Mouse (Mus musculus): ENCODE measurements around the gene Rora.

Gene Rora

DNA sequence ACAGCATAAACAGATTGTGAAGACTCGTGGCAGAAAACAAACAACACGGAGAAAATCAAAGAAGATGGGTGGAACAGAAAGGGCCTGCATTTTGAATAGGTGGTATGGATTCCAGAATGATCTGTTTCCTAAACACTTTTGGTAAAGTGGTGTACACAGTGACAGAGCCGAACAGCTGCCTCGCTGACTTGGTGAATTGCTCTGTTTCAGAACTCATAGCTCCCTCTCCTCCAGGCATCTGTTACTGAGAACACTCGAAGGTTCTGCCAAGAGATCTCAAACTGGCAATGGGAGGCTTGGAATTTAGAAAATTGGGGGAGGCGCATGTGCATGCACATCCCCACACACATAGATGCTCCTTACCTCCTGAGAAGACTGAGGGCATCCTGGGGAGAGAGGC lies 145.5 kb downstream of the Rora start:
- Histone ChIP-seq H3K9me3 (ENCODE audit: low read length) (peaks cover 35% of the 10 kb centered on the region), H3K4me1 (replicated peaks; ENCODE audit: low read depth, low read length) (peaks cover 29% of the 10 kb centered on the region), H3K4me3 (replicated peaks; ENCODE audit: low read length) (no peak overlapping the region), H3K36me3 (ENCODE audit: insufficient read depth, low read length) (peaks cover 5% of the 10 kb centered on the region; the same call in 1 of the 2 replicates), H3K27me3 (ENCODE audit: insufficient read depth, low read length) (no peaks in the 10 kb centered on the region; the same call in 1 of the 2 replicates)
- TF ChIP-seq NANOG (IDR thresholded peaks at IDR 0.05; ENCODE audit: borderline replicate concordance, low read length) = no peak

DNA sequence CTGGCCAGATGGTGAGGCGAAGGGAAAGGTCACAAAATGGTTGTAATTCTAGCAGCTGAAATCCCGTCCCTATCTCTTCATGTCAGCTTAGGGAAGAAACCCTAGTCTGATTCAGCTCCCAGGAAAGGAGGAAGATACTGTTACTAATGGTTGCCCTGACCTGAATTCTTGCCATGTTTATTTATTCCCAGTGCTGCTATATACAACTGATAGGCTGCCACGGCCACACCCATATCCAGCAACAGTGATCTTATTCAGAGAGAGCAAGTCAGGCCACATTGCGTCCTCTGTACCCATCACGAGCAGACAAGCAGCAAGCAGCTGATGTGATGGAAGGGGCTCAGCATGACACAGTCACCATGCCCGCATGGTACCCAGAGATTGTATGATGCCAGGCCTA lies 150.6 kb downstream of the Rora start:
- Histone ChIP-seq H3K9me3 (ENCODE audit: low read length) (peaks cover 26% of the 10 kb centered on the region), H3K4me1 (replicated peaks; ENCODE audit: low read depth, low read length) (peaks cover 8% of the 10 kb centered on the region), H3K27me3 (ENCODE audit: insufficient read depth, low read length) (no peaks in the 10 kb centered on the region), H3K36me3 (ENCODE audit: insufficient read depth, low read length) (peaks cover 5% of the 10 kb centered on the region; the same call in 1 of the 2 replicates), H3K4me3 (replicated peaks; ENCODE audit: low read length) (no peak overlapping the region)
- TF ChIP-seq CTCF (conservative IDR thresholded peaks at IDR 0.05; ENCODE audit: low read length) = no peak
- no peak for TF ChIP-seq POU5F1 (IDR thresholded peaks at IDR 0.05; ENCODE audit: borderline replicate concordance, low read length)
- no peak for TF ChIP-seq NANOG (IDR thresholded peaks at IDR 0.05; ENCODE audit: borderline replicate concordance, low read length)

DNA sequence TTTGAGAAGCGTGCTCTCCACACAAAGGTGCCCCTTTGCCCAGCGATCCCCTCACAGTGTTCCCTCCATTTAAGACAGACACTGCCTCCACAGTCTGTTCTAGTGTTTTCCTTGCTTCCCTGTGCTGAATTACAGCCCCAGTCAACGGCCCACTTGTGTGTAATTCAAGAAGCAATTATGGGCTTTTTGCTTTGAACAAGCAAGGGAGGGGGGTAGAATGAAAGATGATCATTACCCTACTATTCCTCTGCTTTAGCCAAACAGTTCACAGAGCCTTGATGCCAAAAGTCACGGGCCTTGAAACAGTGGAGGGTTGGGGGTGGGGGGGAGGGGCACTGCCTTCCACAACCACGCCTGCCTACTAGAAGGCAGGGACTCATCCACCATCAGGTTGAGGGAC lies 152.2 kb downstream of the Rora start:
- no peaks in the 10 kb centered on the region for H3K27me3 ChIP-seq (ENCODE audit: insufficient read depth, low read length)
- H3K4me1 ChIP-seq (replicated peaks; ENCODE audit: low read depth, low read length) = 0 out of 2 replicates have a peak, but pooled peaks cover 8% of the 10 kb centered on the region
- no peaks in the 10 kb centered on the region for H3K36me3 ChIP-seq (ENCODE audit: insufficient read depth, low read length)
- TF ChIP-seq NANOG (IDR thresholded peaks at IDR 0.05; ENCODE audit: borderline replicate concordance, low read length) (no peak), CTCF (conservative IDR thresholded peaks at IDR 0.05; ENCODE audit: low read length) (no peak), POU5F1 (IDR thresholded peaks at IDR 0.05; ENCODE audit: borderline replicate concordance, low read length) (no peak)
- H3K9me3 ChIP-seq (ENCODE audit: low read length) = peaks cover 12% of the 10 kb centered on the region
- no peak overlapping the region for H3K4me3 ChIP-seq (replicated peaks; ENCODE audit: low read length)

DNA sequence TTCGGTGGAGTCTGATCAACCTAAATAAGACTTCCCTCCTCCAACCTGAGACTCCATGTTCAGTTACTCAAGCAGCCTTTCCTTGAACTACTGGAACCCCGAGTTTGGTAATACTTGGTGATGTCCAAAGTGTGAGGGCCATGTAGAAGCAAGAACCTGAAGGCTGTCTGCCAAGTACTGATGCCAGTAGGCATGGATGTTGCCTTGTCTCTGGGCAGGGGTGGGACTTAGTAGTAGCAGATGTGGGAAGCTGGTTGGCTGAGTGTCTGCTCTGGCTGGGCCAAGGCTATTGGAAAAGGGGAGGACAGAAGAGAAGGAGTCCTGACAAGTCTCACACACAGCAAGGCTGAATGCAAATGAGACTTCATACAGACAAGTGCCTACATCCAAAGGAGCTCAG lies 154.1 kb downstream of the Rora start:
- 0 out of 2 replicates have a peak, but pooled peaks cover 4% of the 10 kb centered on the region for H3K4me1 ChIP-seq (replicated peaks; ENCODE audit: low read depth, low read length)
- H3K4me3 ChIP-seq (replicated peaks; ENCODE audit: low read length) = no peak overlapping the region
- TF ChIP-seq NANOG (IDR thresholded peaks at IDR 0.05; ENCODE audit: borderline replicate concordance, low read length) = no peak
- TF ChIP-seq CTCF (conservative IDR thresholded peaks at IDR 0.05; ENCODE audit: low read length) = no peak
- no peak for TF ChIP-seq POU5F1 (IDR thresholded peaks at IDR 0.05; ENCODE audit: borderline replicate concordance, low read length)
- no peaks in the 10 kb centered on the region for H3K36me3 ChIP-seq (ENCODE audit: insufficient read depth, low read length)
- H3K27me3 ChIP-seq (ENCODE audit: insufficient read depth, low read length) = no peaks in the 10 kb centered on the region
- no peaks in the 10 kb centered on the region for H3K9me3 ChIP-seq (ENCODE audit: low read length)

DNA sequence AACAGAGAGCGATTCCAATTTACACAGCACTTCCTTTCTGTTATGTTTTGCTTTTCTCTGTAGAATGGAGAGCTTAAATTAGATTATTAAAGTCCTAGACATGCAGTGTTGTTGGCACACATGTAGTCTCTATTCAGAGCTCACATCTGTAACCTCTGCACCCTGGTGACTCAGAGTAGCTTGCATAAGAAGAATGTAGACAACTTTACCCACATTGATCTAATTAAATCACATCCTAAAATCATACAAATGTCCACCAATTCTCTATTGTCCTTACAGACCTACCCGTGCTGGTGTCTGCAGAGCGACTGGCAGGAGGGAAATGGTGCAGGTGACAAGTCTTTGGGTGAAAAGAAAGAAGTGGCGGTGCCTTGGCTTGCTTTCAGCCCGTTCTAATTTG lies 155.9 kb downstream of the Rora start:
- Histone ChIP-seq H3K4me1 (replicated peaks; ENCODE audit: low read depth, low read length) (no peaks in the 10 kb centered on the region), H3K4me3 (replicated peaks; ENCODE audit: low read length) (no peak overlapping the region), H3K9me3 (ENCODE audit: low read length) (no peaks in the 10 kb centered on the region), H3K27me3 (ENCODE audit: insufficient read depth, low read length) (no peaks in the 10 kb centered on the region), H3K36me3 (ENCODE audit: insufficient read depth, low read length) (no peaks in the 10 kb centered on the region)
- no peak for TF ChIP-seq CTCF (conservative IDR thresholded peaks at IDR 0.05; ENCODE audit: low read length)
- TF ChIP-seq NANOG (IDR thresholded peaks at IDR 0.05; ENCODE audit: borderline replicate concordance, low read length) = no peak
- TF ChIP-seq POU5F1 (IDR thresholded peaks at IDR 0.05; ENCODE audit: borderline replicate concordance, low read length) = no peak

DNA sequence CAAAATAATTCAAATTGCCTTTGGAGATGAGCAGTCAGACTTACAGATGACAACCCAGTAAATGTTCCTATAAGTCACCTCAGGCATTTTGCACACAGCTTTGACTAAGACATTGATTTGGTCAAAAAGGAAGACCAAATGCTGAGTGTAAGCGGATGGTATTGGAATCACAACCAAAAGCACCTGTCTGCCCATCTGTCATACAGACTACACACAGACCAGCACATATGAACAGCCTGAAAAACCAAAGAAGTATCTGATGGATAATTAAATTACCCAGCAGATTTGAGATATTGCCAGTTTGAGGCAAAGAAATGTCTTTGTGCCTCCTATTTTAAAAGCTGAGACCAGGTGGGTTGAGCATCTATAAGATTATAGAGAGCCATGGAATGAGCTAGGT lies 161.1 kb downstream of the Rora start:
- Histone ChIP-seq H3K27me3 (ENCODE audit: insufficient read depth, low read length) (no peaks in the 10 kb centered on the region; the same call in 1 of the 2 replicates), H3K4me3 (replicated peaks; ENCODE audit: low read length) (no peak overlapping the region), H3K9me3 (ENCODE audit: low read length) (no peaks in the 10 kb centered on the region), H3K36me3 (ENCODE audit: insufficient read depth, low read length) (no peaks in the 10 kb centered on the region), H3K4me1 (replicated peaks; ENCODE audit: low read depth, low read length) (no peaks in the 10 kb centered on the region)
- TF ChIP-seq CTCF (conservative IDR thresholded peaks at IDR 0.05; ENCODE audit: low read length) (no peak), NANOG (IDR thresholded peaks at IDR 0.05; ENCODE audit: borderline replicate concordance, low read length) (no peak), POU5F1 (IDR thresholded peaks at IDR 0.05; ENCODE audit: borderline replicate concordance, low read length) (no peak)

DNA sequence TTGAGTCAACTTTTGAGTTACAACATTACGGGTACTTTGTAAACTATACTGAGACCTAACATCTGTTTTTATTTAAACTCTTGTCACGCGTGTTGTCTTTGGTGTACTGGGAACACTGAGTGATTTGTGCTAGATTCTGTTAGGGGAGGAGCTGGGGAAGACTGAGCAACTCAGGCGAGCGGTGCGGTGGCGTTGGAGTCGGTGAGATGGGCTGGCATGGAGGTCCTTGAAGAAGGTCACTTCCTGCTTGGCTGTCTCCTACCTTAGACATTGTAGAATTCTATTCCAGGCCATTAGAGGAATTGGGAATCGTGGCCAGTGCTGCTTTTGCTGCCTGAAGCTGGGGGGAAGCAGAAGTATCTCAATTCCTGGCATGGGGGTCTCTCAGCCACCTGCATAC lies 162.3 kb downstream of the Rora start:
- Histone ChIP-seq H3K27me3 (ENCODE audit: insufficient read depth, low read length) (no peaks in the 10 kb centered on the region; the same call in 1 of the 2 replicates), H3K36me3 (ENCODE audit: insufficient read depth, low read length) (no peaks in the 10 kb centered on the region), H3K9me3 (ENCODE audit: low read length) (no peaks in the 10 kb centered on the region), H3K4me3 (replicated peaks; ENCODE audit: low read length) (no peak overlapping the region), H3K4me1 (replicated peaks; ENCODE audit: low read depth, low read length) (no peaks in the 10 kb centered on the region)
- TF ChIP-seq POU5F1 (IDR thresholded peaks at IDR 0.05; ENCODE audit: borderline replicate concordance, low read length) (no peak), NANOG (IDR thresholded peaks at IDR 0.05; ENCODE audit: borderline replicate concordance, low read length) (no peak), CTCF (conservative IDR thresholded peaks at IDR 0.05; ENCODE audit: low read length) (no peak)

DNA sequence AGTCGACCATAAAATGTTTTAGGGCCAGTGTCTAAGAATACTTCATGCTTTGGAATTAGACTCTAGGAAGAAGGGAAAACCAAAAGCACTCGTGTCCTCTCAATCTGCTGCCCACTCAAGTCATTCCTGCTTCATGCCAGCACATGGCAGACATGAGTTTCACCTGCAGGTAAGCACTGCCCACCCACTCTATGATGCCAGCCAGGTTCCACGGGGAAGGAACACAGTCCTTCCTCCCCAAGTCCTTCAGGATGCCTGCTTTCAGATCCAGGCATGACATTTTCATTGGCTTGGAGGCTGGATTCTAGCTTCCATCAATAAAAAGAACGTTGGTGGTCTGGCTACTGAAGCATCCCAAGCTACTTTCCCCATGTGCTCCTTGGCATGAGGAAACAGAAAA lies 166.4 kb downstream of the Rora start:
- Histone ChIP-seq H3K27me3 (ENCODE audit: insufficient read depth, low read length) (no peaks in the 10 kb centered on the region; the same call in 1 of the 2 replicates), H3K9me3 (ENCODE audit: low read length) (no peaks in the 10 kb centered on the region), H3K4me3 (replicated peaks; ENCODE audit: low read length) (no peak overlapping the region), H3K36me3 (ENCODE audit: insufficient read depth, low read length) (no peaks in the 10 kb centered on the region), H3K4me1 (replicated peaks; ENCODE audit: low read depth, low read length) (no peaks in the 10 kb centered on the region)
- no peak for TF ChIP-seq NANOG (IDR thresholded peaks at IDR 0.05; ENCODE audit: borderline replicate concordance, low read length)
- no peak for TF ChIP-seq POU5F1 (IDR thresholded peaks at IDR 0.05; ENCODE audit: borderline replicate concordance, low read length)

DNA sequence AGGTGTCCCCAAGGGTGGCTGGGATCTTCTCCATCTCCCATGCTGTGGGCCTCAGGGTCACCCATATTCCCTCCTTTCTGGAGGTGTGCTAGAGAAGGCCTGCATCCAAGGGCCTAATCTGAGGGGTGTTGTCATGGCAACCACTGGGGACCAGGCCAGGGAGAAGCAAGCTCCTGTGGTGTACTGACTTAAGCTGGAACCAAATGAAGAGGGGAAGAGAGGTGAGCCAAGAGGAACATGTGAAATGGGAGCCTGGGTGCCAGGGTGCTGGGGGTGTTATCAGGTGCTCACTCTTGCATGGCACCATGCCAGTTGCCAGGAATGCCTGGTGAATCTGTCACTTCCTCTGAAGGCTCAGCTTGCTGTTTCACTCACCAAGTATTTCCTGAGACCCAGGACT lies 166.9 kb downstream of the Rora start:
- H3K4me3 ChIP-seq (replicated peaks; ENCODE audit: low read length) = no peak overlapping the region
- TF ChIP-seq NANOG (IDR thresholded peaks at IDR 0.05; ENCODE audit: borderline replicate concordance, low read length) = no peak
- no peak for TF ChIP-seq POU5F1 (IDR thresholded peaks at IDR 0.05; ENCODE audit: borderline replicate concordance, low read length)
- no peak for TF ChIP-seq CTCF (conservative IDR thresholded peaks at IDR 0.05; ENCODE audit: low read length)
- no peaks in the 10 kb centered on the region for H3K9me3 ChIP-seq (ENCODE audit: low read length)
- H3K36me3 ChIP-seq (ENCODE audit: insufficient read depth, low read length) = no peaks in the 10 kb centered on the region
- no peaks in the 10 kb centered on the region for H3K4me1 ChIP-seq (replicated peaks; ENCODE audit: low read depth, low read length)
- H3K27me3 ChIP-seq (ENCODE audit: insufficient read depth, low read length) = no peaks in the 10 kb centered on the region; the same call in 1 of the 2 replicates

All from E14TG2a.4 (cell line).